Mouse (Mus musculus) heart, embryonic 12.5 days (tissue): ENCODE measurements at regions not wholly inside any gene's neighbourhood (a gene's known extent, or its start where the extent isn't known, plus 50 kb on each side); places are given as distances from the start of the nearest gene placed in this dataset.

ENCODE experiments used
- ATAC-seq: fragments of 200-750 bp; cut with Nextera tagmentation; 2 replicates; pipeline ENCODE4 v1.8.0; 2017; ENCODE audit warnings: moderate TSS enrichment, moderate library complexity; ENCODE audit not compliant: insufficient number of reproducible peaks, low FRiP score
- H3K27ac ChIP-seq: fragments of 300-500 bp; sonication (generic); 2 replicates; pipeline ENCODE4 v1.5.1; 2016; ENCODE audit warnings: mild to moderate bottlenecking, moderate library complexity; ENCODE audit not compliant: poor library complexity, severe bottlenecking
- H3K27me3 ChIP-seq: fragments of 300-500 bp; sonication (generic); replicated peaks from 2 replicates; pipeline ENCODE4 v1.6.1; 2016; ENCODE audit warnings: mild to moderate bottlenecking, moderate library complexity
- H3K36me3 ChIP-seq: fragments of 300-500 bp; sonication (generic); 2 replicates; pipeline ENCODE4 v1.6.1; 2016; ENCODE audit warnings: mild to moderate bottlenecking, moderate library complexity
- H3K4me1 ChIP-seq: fragments of 300-500 bp; sonication (generic); replicated peaks from 2 replicates; pipeline ENCODE4 v1.6.1; 2016; ENCODE audit warnings: mild to moderate bottlenecking
- H3K4me2 ChIP-seq: fragments of 300-500 bp; sonication (generic); 2 replicates; pipeline ENCODE4 v1.6.1; 2016; ENCODE audit warnings: mild to moderate bottlenecking, moderate library complexity
- H3K4me3 ChIP-seq: fragments of 300-500 bp; sonication (generic); 2 replicates; pipeline ENCODE4 v1.5.1; 2016; ENCODE audit warnings: mild to moderate bottlenecking
- H3K9ac ChIP-seq: fragments of 300-500 bp; sonication (generic); 2 replicates; pipeline ENCODE4 v1.6.1; 2016; ENCODE audit warnings: mild to moderate bottlenecking, moderate library complexity
- H3K9me3 ChIP-seq: fragments of 300-500 bp; sonication (generic); replicated peaks from 2 replicates; pipeline ENCODE4 v1.6.1; 2016; ENCODE audit warnings: mild to moderate bottlenecking, moderate library complexity
- WGBS: fragments of 180-500 bp; shearing (Covaris S2); methylation state at CpG from one replicate; pipeline ENCODE4 v1.1.7; 2016; 5-methylcytosine and 5-hydroxymethylcytosine counted together

DNA sequence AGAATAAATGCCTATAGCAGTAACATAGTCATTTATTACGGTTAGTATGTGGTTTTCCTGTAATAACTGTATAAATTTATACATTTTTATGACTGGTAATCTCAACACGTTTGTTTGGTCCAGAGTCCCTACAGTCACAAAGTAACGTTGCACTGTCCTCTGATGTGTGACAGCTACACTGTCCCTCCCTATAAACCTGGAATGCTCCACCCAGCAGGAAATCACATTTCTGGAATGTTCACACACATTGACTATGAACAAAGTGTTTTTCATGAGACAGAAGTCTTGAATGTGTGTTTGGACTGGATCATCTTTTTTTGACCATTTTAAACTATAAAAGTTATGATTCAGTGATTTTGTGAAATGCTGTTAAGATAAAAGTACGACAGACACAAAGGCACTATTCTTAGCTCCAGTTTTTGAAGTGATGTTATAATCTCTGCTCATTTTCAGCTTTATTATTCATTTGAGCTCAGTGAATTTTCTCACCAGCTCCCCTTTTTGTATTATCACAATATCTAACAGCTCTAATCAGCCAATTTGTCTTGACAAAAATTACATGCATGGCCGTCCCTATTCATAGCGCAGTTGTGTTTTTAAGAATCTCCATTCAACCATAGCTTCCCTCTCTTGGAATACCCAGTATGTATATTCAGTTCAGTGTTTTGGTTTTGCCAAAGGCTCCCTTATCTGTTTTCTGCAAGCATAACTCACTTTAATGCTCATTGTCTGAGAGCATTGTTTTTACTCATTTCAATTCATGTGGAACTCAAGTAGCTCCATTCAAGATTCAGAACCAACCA, 257.0 kb upstream of the Fam98a start:
- Histone ChIP-seq H3K9ac (no peak overlapping the region), H3K4me3 (no peak overlapping the region), H3K36me3 (no peaks in the 10 kb centered on the region), H3K4me2 (no peak overlapping the region), H3K4me1 (no peaks in the 10 kb centered on the region), H3K27me3 (no peaks in the 10 kb centered on the region), H3K9me3 (no peaks in the 10 kb centered on the region), H3K27ac (no peak overlapping the region)
- WGBS = 63% methylated on average over 6 of the region's 6 CpGs
- no peak for ATAC-seq

DNA sequence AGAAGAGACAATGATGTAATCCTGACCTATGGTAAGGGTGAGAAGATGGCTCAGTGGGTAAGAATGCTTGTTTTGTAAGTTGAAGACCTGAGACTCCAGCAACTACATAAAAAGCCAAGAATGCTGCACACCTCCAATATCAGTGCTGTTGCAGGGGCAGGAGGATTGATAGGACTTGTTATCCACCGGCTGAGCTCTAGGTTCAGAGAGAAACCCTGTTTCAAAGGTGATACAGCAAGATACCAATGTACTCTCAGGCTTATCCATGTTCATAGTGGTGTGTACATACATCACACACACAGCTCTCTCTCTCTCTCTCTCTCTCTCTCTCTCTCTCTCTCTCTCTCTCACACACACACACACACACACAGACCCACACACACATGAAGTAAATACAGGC, 256.3 kb upstream of the Fam98a start:
- H3K36me3 ChIP-seq = no peaks in the 10 kb centered on the region
- 46% methylated on average over 1 of the region's 1 CpGs for WGBS
- H3K27ac ChIP-seq = no peak overlapping the region
- ATAC-seq = peak; percentile 62
- no peak overlapping the region for H3K4me3 ChIP-seq
- no peak overlapping the region for H3K4me2 ChIP-seq
- H3K27me3 ChIP-seq = no peaks in the 10 kb centered on the region
- no peaks in the 10 kb centered on the region for H3K4me1 ChIP-seq
- H3K9me3 ChIP-seq = no peaks in the 10 kb centered on the region
- H3K9ac ChIP-seq = no peak overlapping the region

DNA sequence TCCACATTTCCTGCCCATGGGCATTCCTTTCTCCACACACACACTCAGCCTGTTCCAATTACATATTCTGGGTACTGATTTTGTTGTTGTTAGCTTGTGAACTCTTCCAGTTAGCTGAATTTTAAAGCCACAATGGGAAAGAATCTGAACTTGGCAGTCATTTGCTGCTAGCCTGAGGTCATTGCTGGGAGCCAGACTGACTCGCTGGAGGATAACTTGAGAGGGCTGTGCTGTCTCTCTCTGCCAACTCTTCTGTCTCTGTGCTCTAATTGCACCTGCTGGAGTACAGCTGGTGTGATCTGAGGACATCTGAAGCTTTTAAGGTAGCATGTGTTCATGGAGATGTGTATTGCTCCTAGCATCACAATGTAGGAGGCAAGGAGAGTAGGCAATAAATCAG, 252.6 kb upstream of the Fam98a start:
- ATAC-seq = no peak
- no peak overlapping the region for H3K4me2 ChIP-seq
- 64% methylated on average over 1 of the region's 1 CpGs for WGBS

DNA sequence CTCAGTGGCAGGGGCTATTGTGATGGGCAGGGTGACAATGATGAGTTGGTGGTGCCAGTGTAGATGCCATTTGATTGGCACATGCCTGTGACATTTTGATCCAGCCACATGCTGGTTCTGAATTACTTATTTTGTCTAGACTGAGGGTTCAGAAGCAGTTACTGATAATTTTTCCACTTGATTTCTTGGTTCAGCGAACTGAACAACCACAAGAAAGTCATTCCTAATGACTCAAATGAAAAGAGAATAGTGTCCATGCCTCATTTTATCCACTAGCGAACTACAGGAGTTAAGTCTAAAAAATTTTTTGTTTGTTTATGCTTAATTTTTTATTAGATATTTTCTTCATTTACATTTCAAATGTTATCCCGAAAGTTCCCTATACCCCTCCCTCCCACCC, 244.6 kb upstream of the Fam98a start:
- Histone ChIP-seq H3K9me3 (no peaks in the 10 kb centered on the region), H3K9ac (no peak overlapping the region), H3K4me3 (no peak overlapping the region), H3K4me2 (no peak overlapping the region), H3K27ac (no peak overlapping the region), H3K36me3 (no peaks in the 10 kb centered on the region), H3K27me3 (no peaks in the 10 kb centered on the region), H3K4me1 (no peaks in the 10 kb centered on the region)
- no peak for ATAC-seq
- WGBS = 82% methylated on average over 3 of the region's 3 CpGs

More for the DNA sequence above, 252.6 kb upstream of the Fam98a start:
- Histone ChIP-seq H3K9me3 (no peaks in the 10 kb centered on the region), H3K27ac (no peak overlapping the region), H3K9ac (no peak overlapping the region), H3K36me3 (no peaks in the 10 kb centered on the region), H3K4me3 (no peak overlapping the region), H3K27me3 (no peaks in the 10 kb centered on the region), H3K4me1 (no peaks in the 10 kb centered on the region)

DNA sequence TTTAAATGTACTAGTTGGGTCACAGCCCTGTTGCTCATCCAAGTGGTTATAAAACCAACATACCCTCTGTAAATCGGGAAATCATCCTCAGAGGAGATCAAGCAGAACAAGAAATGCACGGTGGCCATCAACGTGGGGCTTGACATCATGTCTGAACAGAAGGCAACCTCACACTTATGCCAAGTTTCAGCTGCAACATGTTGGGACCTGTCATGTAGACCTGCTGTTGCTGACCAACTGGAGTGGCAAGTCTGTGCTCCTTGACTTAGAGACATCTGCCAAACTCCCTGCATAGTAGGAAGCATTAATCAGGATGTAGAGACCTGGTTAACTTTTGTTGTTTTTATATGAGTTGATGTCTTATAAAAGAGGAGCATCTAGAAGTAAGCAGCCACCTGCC, 244.0 kb upstream of the Fam98a start:
- ATAC-seq = no peak
- no peak overlapping the region for H3K4me2 ChIP-seq
- H3K36me3 ChIP-seq = no peaks in the 10 kb centered on the region
- no peaks in the 10 kb centered on the region for H3K9me3 ChIP-seq
- H3K27me3 ChIP-seq = no peaks in the 10 kb centered on the region
- H3K4me3 ChIP-seq = no peak overlapping the region
- H3K9ac ChIP-seq = no peak overlapping the region
- WGBS = 81% methylated on average over 3 of the region's 3 CpGs
- H3K4me1 ChIP-seq = no peaks in the 10 kb centered on the region
- no peak overlapping the region for H3K27ac ChIP-seq

DNA sequence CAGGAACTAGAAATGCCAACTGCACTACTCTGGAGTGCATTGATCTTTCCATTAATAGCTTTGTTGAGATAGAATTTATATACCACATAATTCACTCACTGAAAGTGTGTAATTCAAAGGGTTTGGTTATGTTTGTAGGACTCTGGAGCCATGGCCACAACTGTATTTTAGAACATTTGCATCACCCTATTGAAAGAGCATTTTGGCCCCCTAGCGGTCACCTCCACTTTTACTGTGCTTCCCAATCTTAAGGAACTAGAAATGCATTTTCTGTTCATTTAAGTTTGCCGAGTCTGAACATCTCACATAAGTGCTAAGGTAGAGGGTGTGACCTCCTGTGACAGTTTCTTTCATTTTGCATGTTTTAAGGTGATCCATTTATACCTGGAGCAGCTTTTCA, 228.0 kb upstream of the Fam98a start:
- Histone ChIP-seq H3K36me3 (no peaks in the 10 kb centered on the region), H3K4me3 (no peak overlapping the region), H3K9me3 (no peaks in the 10 kb centered on the region), H3K27me3 (no peaks in the 10 kb centered on the region), H3K9ac (no peak overlapping the region), H3K27ac (no peak overlapping the region), H3K4me1 (no peaks in the 10 kb centered on the region), H3K4me2 (no peak overlapping the region)
- WGBS = 27% methylated on average over 2 of the region's 2 CpGs
- ATAC-seq = no peak

DNA sequence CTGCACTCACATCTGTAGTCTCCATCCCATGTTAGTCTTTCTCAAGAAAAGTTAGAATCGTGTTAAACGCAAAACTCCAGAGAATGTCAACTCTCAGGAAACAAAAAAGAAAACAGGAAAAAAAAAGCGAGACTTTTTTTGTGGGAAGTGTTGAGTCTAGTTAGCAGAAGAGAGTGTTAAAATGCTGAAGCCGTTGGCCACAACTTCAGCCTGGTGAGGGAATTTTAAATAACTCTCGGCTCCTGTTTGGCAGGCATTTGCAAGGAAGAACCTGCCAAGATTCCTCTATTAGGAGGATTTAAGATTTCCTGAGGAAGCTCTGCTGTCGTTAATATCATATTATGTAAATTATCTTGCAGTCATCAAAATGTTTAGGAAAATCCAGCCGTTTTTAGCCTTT, 224.9 kb upstream of the Fam98a start:
- Histone ChIP-seq H3K36me3 (no peaks in the 10 kb centered on the region), H3K9me3 (no peaks in the 10 kb centered on the region)
- WGBS = 67% methylated on average over 7 of the region's 7 CpGs

DNA sequence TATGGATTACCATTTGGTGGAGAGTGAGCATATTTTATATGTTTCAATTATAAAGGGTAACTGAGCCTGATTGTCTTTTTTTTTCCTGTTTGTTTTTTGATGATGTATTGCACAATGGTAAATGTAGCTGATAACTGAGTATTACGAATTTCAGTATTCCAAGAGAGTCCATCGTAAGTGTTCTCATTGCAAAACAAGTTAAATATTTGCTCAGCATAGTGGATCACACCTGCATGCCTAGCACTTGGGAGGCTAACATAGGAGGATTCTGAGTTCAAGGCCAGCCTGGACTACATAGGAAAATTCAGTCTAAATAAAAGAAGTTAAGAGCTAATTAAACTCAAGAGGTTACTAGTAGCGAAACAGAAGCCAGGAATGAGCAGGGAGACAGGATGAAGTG, 223.8 kb upstream of the Fam98a start:
- Histone ChIP-seq H3K9me3 (no peaks in the 10 kb centered on the region), H3K4me3 (no peak overlapping the region), H3K36me3 (no peaks in the 10 kb centered on the region), H3K4me1 (no peaks in the 10 kb centered on the region), H3K4me2 (no peak overlapping the region), H3K9ac (no peak overlapping the region), H3K27ac (no peak overlapping the region), H3K27me3 (no peaks in the 10 kb centered on the region)
- ATAC-seq = no peak
- 86% methylated on average over 3 of the region's 3 CpGs for WGBS

More for the DNA sequence above, 224.9 kb upstream of the Fam98a start:
- Histone ChIP-seq H3K27me3 (no peaks in the 10 kb centered on the region), H3K4me2 (no peak overlapping the region), H3K4me1 (no peaks in the 10 kb centered on the region), H3K27ac (no peak overlapping the region), H3K9ac (no peak overlapping the region), H3K4me3 (no peak overlapping the region)
- no peak for ATAC-seq

DNA sequence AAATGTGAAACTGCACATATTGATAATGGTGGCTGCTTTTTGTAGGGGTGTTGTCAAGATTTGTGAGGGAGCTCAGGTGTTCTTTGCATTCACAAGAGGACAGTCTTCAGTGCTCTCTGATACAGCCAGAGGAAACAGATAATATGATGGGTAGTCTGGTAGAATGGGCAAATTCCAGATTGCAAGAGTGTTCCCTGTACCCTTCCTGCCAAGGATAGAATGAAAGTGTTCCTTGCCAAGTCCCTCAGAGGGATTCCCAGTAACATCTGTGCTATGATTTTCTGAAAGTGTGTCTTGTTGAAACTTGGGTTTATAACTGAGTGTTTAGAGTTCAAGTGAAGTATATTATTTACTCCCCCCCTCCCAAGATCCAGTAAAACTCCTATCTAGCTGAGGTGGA, 221.1 kb upstream of the Fam98a start:
- no peak overlapping the region for H3K27ac ChIP-seq
- H3K9me3 ChIP-seq = peaks cover 6% of the 10 kb centered on the region; the same call in 1 of the 2 replicates
- no peaks in the 10 kb centered on the region for H3K36me3 ChIP-seq
- H3K4me1 ChIP-seq = no peaks in the 10 kb centered on the region
- no peak overlapping the region for H3K9ac ChIP-seq
- no peak for ATAC-seq
- H3K27me3 ChIP-seq = no peaks in the 10 kb centered on the region
- no peak overlapping the region for H3K4me3 ChIP-seq
- H3K4me2 ChIP-seq = no peak overlapping the region

DNA sequence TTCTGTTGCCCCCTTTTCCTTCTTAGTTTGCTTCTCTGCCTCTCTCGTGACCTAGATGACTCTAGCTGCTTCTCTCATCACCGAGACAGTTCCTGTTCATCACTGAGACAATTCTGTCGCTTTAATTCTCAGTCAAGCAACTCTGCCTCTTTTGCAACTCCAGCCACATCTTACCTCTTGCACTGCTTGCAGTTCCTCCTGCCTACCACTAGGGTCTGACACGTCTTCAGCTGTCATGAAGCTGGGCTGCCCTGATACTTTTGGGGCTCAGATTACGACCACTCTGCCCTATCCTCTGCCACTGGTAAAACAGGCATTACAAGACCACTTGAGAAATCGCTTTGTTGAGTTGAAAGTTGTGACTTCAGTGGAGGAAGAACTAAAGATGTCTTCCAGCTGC, 216.9 kb upstream of the Fam98a start:
- no peak overlapping the region for H3K9ac ChIP-seq
- H3K4me2 ChIP-seq = no peak overlapping the region
- H3K4me3 ChIP-seq = no peak overlapping the region
- H3K9me3 ChIP-seq = peaks cover 6% of the 10 kb centered on the region; the same call in 1 of the 2 replicates
- H3K36me3 ChIP-seq = no peaks in the 10 kb centered on the region
- no peak for ATAC-seq
- H3K4me1 ChIP-seq = no peaks in the 10 kb centered on the region
- no peaks in the 10 kb centered on the region for H3K27me3 ChIP-seq
- no peak overlapping the region for H3K27ac ChIP-seq
- WGBS = 77% methylated on average over 6 of the region's 6 CpGs

DNA sequence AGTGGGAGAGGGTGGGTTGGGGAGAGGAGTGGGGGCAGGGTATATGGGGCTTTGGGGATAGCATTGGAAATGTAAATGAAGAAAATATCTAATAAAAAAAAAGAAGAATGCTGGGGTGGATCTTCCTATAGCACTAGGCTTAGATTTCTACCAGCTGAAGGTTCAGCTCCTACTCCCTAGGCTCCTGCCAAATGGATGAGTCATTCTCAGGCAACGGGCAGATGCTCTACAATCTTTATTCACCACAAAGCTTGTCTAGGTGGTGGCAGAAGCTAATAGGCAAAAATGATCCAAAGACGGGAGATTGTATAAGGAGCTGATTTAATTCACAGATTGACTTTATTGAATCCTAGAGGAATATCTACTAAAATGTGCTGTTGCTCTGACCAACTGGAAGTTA, 211.6 kb upstream of the Fam98a start:
- H3K9me3 ChIP-seq = peaks cover 1% of the 10 kb centered on the region; the same call in 1 of the 2 replicates
- H3K4me2 ChIP-seq = no peak overlapping the region
- H3K27ac ChIP-seq = no peak overlapping the region
- H3K36me3 ChIP-seq = no peaks in the 10 kb centered on the region
- H3K9ac ChIP-seq = no peak overlapping the region
- H3K4me1 ChIP-seq = no peaks in the 10 kb centered on the region
- no peak overlapping the region for H3K4me3 ChIP-seq
- 72% methylated on average over 2 of the region's 2 CpGs for WGBS
- H3K27me3 ChIP-seq = no peaks in the 10 kb centered on the region
- ATAC-seq = no peak

DNA sequence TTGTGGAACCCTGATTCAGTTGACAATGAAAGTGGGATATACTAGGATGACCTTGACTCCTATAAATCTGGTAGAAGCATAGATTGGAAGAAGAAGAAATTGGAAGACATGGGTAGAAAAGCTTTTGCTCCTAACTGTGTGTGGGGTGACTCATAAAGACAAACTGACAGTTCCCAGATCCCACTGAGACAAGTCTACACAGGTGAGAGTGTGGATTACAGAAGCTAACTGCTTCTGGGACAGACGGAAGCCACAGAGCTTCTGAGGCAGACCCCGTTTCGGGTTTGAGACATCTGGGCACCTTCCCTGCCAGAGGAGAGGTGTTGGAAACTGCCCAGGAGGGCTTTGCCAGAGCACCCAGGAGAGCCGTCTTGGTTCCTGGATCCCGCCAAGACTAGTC, 204.7 kb upstream of the Fam98a start:
- Histone ChIP-seq H3K36me3 (no peaks in the 10 kb centered on the region), H3K9me3 (peaks cover 8% of the 10 kb centered on the region), H3K4me3 (no peak overlapping the region), H3K9ac (no peak overlapping the region), H3K27me3 (no peaks in the 10 kb centered on the region), H3K27ac (no peak overlapping the region), H3K4me1 (no peaks in the 10 kb centered on the region), H3K4me2 (no peak overlapping the region)
- 85% methylated on average over 5 of the region's 5 CpGs for WGBS
- no peak for ATAC-seq
